Comparison of ENCODE assay signal across 20 mouse cellular contexts in the genomic region with DNA sequence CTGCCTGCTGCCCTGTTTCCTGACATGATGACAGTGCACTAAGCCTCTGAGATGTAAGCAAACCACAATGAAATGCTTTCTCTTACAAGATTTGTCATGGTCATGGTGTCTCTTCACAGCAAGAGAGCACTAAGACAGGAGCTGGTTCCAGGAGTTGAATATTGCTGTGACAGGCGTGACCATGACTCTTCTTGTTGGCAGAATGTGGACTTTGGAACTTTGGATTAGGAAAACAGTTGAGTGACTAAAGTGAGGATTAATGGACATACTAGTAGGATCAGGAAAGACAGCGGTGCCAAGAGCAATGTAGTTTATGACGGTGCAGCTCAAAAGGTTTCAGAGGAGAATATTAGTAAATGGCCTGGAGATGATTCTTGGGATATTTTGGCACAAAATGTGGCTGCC.
A peak's percentile ranks its signal among the peaks of the same experiment; 100 is the strongest.
DNase-seq lines count a peak whose midpoint lies in the region; ATAC-seq and TF ChIP-seq lines count a peak whose summit lies in the region.
"Had no signal": no experiment of that assay in that cellular context is flagged by ENCODE, and none has a peak within 500 bp of the region (broad histone marks: within the 10 kb centered on the region; RNA-seq: fewer than 3 reads in every experiment).

No protein-coding gene starts in this region.

- no peak for TF ChIP-seq CTCF in hindbrain, postnatal 0 days (IDR thresholded peaks at IDR 0.05; ENCODE audit: low read depth)

- WGBS in hindbrain, postnatal 0 days: 50% methylated on average over 3 of the region's 3 CpGs
- 74% methylated on average over 3 of the region's 3 CpGs for WGBS in hindbrain, embryonic 13.5 days
- 46% methylated on average over 3 of the region's 3 CpGs for WGBS in midbrain, embryonic 11.5 days
- WGBS in midbrain, embryonic 16.5 days: 53% methylated on average over 3 of the region's 3 CpGs
- 38% methylated on average over 3 of the region's 3 CpGs for WGBS in midbrain, embryonic 13.5 days

- H3K36me3 ChIP-seq in hindbrain, postnatal 0 days (ENCODE audit: insufficient read depth, low read length): no peaks in the 10 kb centered on the region
- no peaks in the 10 kb centered on the region for H3K36me3 ChIP-seq in hindbrain, embryonic 13.5 days
- no peaks in the 10 kb centered on the region for H3K36me3 ChIP-seq in midbrain, embryonic 11.5 days (ENCODE audit: control insufficient read depth, insufficient read depth, low read length)
- H3K36me3 ChIP-seq in midbrain, embryonic 16.5 days (ENCODE audit: control insufficient read depth, insufficient read depth, low read length): no peaks in the 10 kb centered on the region
- H3K36me3 ChIP-seq in midbrain, embryonic 13.5 days: no peaks in the 10 kb centered on the region
- H3K36me3 ChIP-seq: forebrain, embryonic 15.5 days; G1E; heart, embryonic 13.5 days had no signal

- no peak for ATAC-seq in hindbrain, postnatal 0 days
- ATAC-seq in hindbrain, embryonic 13.5 days (ENCODE audit: low FRiP score): no peak
- peak; percentile 86 for ATAC-seq in midbrain, embryonic 11.5 days (ENCODE audit: low FRiP score)
- ATAC-seq in midbrain, embryonic 16.5 days: no peak
- peak; percentile 71 for ATAC-seq in midbrain, embryonic 13.5 days
- ATAC-seq: CD4-positive, CD25-positive, alpha-beta regulatory T cell, adult 4 months; forebrain, embryonic 15.5 days; hindbrain, embryonic 16.5 days had no signal

- H3K4me3 ChIP-seq in hindbrain, postnatal 0 days (ENCODE audit: low read length): no peak overlapping the region
- no peak overlapping the region for H3K4me3 ChIP-seq in hindbrain, embryonic 13.5 days
- H3K4me3 ChIP-seq in midbrain, embryonic 11.5 days (ENCODE audit: low read depth, low read length): no peak overlapping the region
- H3K4me3 ChIP-seq in midbrain, embryonic 16.5 days (ENCODE audit: low read depth, low read length): no peak overlapping the region
- no peak overlapping the region for H3K4me3 ChIP-seq in midbrain, embryonic 13.5 days (replicated peaks)
- H3K4me3 ChIP-seq: forebrain, embryonic 15.5 days; heart, embryonic 13.5 days had no signal

- H3K9me3 ChIP-seq in hindbrain, postnatal 0 days (ENCODE audit: low read length): no peaks in the 10 kb centered on the region
- H3K9me3 ChIP-seq in hindbrain, embryonic 13.5 days: no peaks in the 10 kb centered on the region
- H3K9me3 ChIP-seq in midbrain, embryonic 11.5 days (ENCODE audit: control insufficient read depth, low read length): no peaks in the 10 kb centered on the region
- no peaks in the 10 kb centered on the region for H3K9me3 ChIP-seq in midbrain, embryonic 16.5 days (replicated peaks; ENCODE audit: control insufficient read depth, low read length, poor library complexity, severe bottlenecking)
- no peaks in the 10 kb centered on the region for H3K9me3 ChIP-seq in midbrain, embryonic 13.5 days
- H3K9me3 ChIP-seq: forebrain, embryonic 15.5 days; heart, embryonic 13.5 days had no signal

- no peaks in the 10 kb centered on the region for H3K4me1 ChIP-seq in hindbrain, postnatal 0 days (ENCODE audit: insufficient read depth, low read length)
- no peaks in the 10 kb centered on the region for H3K4me1 ChIP-seq in hindbrain, embryonic 13.5 days (replicated peaks)
- H3K4me1 ChIP-seq in midbrain, embryonic 11.5 days (ENCODE audit: control insufficient read depth, insufficient read depth, low read length): no peaks in the 10 kb centered on the region
- H3K4me1 ChIP-seq in midbrain, embryonic 16.5 days (ENCODE audit: control insufficient read depth, insufficient read depth, low read length): no peaks in the 10 kb centered on the region
- no peaks in the 10 kb centered on the region for H3K4me1 ChIP-seq in midbrain, embryonic 13.5 days (replicated peaks)
- H3K4me1 ChIP-seq: forebrain, embryonic 15.5 days; heart, embryonic 13.5 days had no signal

- no peak overlapping the region for H3K4me2 ChIP-seq in hindbrain, postnatal 0 days (ENCODE audit: low read depth, low read length)
- H3K4me2 ChIP-seq in hindbrain, embryonic 13.5 days: no peak overlapping the region
- no peak overlapping the region for H3K4me2 ChIP-seq in midbrain, embryonic 11.5 days
- H3K4me2 ChIP-seq in midbrain, embryonic 16.5 days (ENCODE audit: low read length): no peak overlapping the region
- no peak overlapping the region for H3K4me2 ChIP-seq in midbrain, embryonic 13.5 days (replicated peaks)
- H3K4me2 ChIP-seq: forebrain, embryonic 15.5 days; heart, embryonic 13.5 days had no signal

- no peak overlapping the region for H3K27ac ChIP-seq in hindbrain, postnatal 0 days
- no peak overlapping the region for H3K27ac ChIP-seq in hindbrain, embryonic 13.5 days
- H3K27ac ChIP-seq in midbrain, embryonic 11.5 days (ENCODE audit: low read depth, low read length): no peak overlapping the region
- no peak overlapping the region for H3K27ac ChIP-seq in midbrain, embryonic 16.5 days (ENCODE audit: low read length)
- no peak overlapping the region for H3K27ac ChIP-seq in midbrain, embryonic 13.5 days
- H3K27ac ChIP-seq: forebrain, embryonic 15.5 days; heart, embryonic 13.5 days had no signal

- no peak overlapping the region for H3K9ac ChIP-seq in hindbrain, postnatal 0 days (replicated peaks; ENCODE audit: low read length)
- no peak overlapping the region for H3K9ac ChIP-seq in hindbrain, embryonic 13.5 days
- H3K9ac ChIP-seq in midbrain, embryonic 11.5 days (ENCODE audit: low read length): no peak overlapping the region
- H3K9ac ChIP-seq in midbrain, embryonic 16.5 days (ENCODE audit: low read depth, low read length): no peak overlapping the region
- no peak overlapping the region for H3K9ac ChIP-seq in midbrain, embryonic 13.5 days (replicated peaks)
- H3K9ac ChIP-seq: forebrain, embryonic 15.5 days; heart, embryonic 13.5 days had no signal

- peak; percentile 25 for DNase-seq in hindbrain, postnatal 0 days (ENCODE audit: low spot score)
- DNase-seq in midbrain, embryonic 11.5 days (ENCODE audit: low spot score, missing footprints): peak; percentile 84
- DNase-seq in urinary bladder, postnatal 25 days (ENCODE audit: low spot score): no peak
- DNase-seq in spleen, postnatal 14 days (ENCODE audit: low spot score in 2 of 2): no peak
- DNase-seq: adrenal gland, adult 8-10 months; adrenal gland, postnatal 36 days; cerebellum, adult 11 months; cerebellum, adult 8-10 months; cerebellum, postnatal 14 days; gastrocnemius, postnatal 36 days; heart, adult 11 months; heart, postnatal 36 days had no signal

- H3K27me3 ChIP-seq in hindbrain, postnatal 0 days (ENCODE audit: insufficient read depth, low read length): no peaks in the 10 kb centered on the region
- H3K27me3 ChIP-seq in hindbrain, embryonic 13.5 days: no peaks in the 10 kb centered on the region
- peaks cover 10% of the 10 kb centered on the region for H3K27me3 ChIP-seq in midbrain, embryonic 11.5 days (ENCODE audit: control insufficient read depth, insufficient read depth, low read length)
- peaks cover 2% of the 10 kb centered on the region for H3K27me3 ChIP-seq in midbrain, embryonic 16.5 days (ENCODE audit: control insufficient read depth, insufficient read depth, low read depth, low read length)
- peaks cover 28% of the 10 kb centered on the region for H3K27me3 ChIP-seq in midbrain, embryonic 13.5 days
- H3K27me3 ChIP-seq: forebrain, embryonic 15.5 days; heart, embryonic 13.5 days had no signal

Comparison
In these comparisons a context has a peak if more than half of its experiments do, and no peak if none do; other contexts are left out.
1. ATAC-seq: peak in midbrain, embryonic 11.5 days (single experiment) and midbrain, embryonic 13.5 days (single experiment); none in hindbrain, postnatal 0 days (single experiment), hindbrain, embryonic 13.5 days (single experiment) and midbrain, embryonic 16.5 days (single experiment).
2. DNase-seq: peak in hindbrain, postnatal 0 days (single experiment) and midbrain, embryonic 11.5 days (single experiment); none in urinary bladder, postnatal 25 days (single experiment) and spleen, postnatal 14 days (0 of 2).